Mouse (Mus musculus): ENCODE results near the gene Cntnap2. TPM values are rescaled to one million over a fixed set of nuclear protein-coding genes. Genes with fewer than 3 reads are reported as not detected.
"Not testable (repeated sequence)": the region's sequence is repeated elsewhere in the genome, so short reads cannot be mapped to it uniquely, and the experiment has no call there.

The Cntnap2 gene
- total RNA-seq, 1 experiment from 2014 or later = not detected

GRCm38 (mm10) chr6:47014886-47015586 lies 1955.9 kb downstream of the Cntnap2 start:
- ATAC-seq (replicated peaks; ENCODE audit: insufficient number of reproducible peaks, low FRiP score, low TSS enrichment, poor library complexity, severe bottlenecking) = no peak

GRCm38 (mm10) chr6:47026064-47026686 lies 1967.0 kb downstream of the Cntnap2 start:
- ATAC-seq (replicated peaks; ENCODE audit: insufficient number of reproducible peaks, low FRiP score, low TSS enrichment, poor library complexity, severe bottlenecking) = no peak

- ATAC-seq (replicated peaks; ENCODE audit: insufficient number of reproducible peaks, low FRiP score, low TSS enrichment, poor library complexity, severe bottlenecking) = no peak
Measured at GRCm38 (mm10) chr6:47031362-47031761, 1972.2 kb downstream of the Cntnap2 start.

- no peak for ATAC-seq (replicated peaks; ENCODE audit: insufficient number of reproducible peaks, low FRiP score, low TSS enrichment, poor library complexity, severe bottlenecking)
Measured at GRCm38 (mm10) chr6:47042602-47043001, 1983.4 kb downstream of the Cntnap2 start.

GRCm38 (mm10) chr6:47043586-47043985 lies 1984.4 kb downstream of the Cntnap2 start:
- ATAC-seq (replicated peaks; ENCODE audit: insufficient number of reproducible peaks, low FRiP score, low TSS enrichment, poor library complexity, severe bottlenecking) = no peak

- no peak for ATAC-seq (replicated peaks; ENCODE audit: insufficient number of reproducible peaks, low FRiP score, low TSS enrichment, poor library complexity, severe bottlenecking)
Measured at GRCm38 (mm10) chr6:47044385-47045200, 1985.4 kb downstream of the Cntnap2 start.

- no peak for ATAC-seq (replicated peaks; ENCODE audit: insufficient number of reproducible peaks, low FRiP score, low TSS enrichment, poor library complexity, severe bottlenecking)
Measured at GRCm38 (mm10) chr6:47049051-47049450, 1989.9 kb downstream of the Cntnap2 start.

- no peak for ATAC-seq (replicated peaks; ENCODE audit: insufficient number of reproducible peaks, low FRiP score, low TSS enrichment, poor library complexity, severe bottlenecking)
Measured at GRCm38 (mm10) chr6:47050319-47051222, 1991.4 kb downstream of the Cntnap2 start.

GRCm38 (mm10) chr6:47061341-47061740 lies 2002.2 kb downstream of the Cntnap2 start:
- ATAC-seq (replicated peaks; ENCODE audit: insufficient number of reproducible peaks, low FRiP score, low TSS enrichment, poor library complexity, severe bottlenecking) = no peak

- no peak for ATAC-seq (replicated peaks; ENCODE audit: insufficient number of reproducible peaks, low FRiP score, low TSS enrichment, poor library complexity, severe bottlenecking)
Measured at GRCm38 (mm10) chr6:47089998-47090397, 2030.8 kb downstream of the Cntnap2 start.

- no peak for ATAC-seq (replicated peaks; ENCODE audit: insufficient number of reproducible peaks, low FRiP score, low TSS enrichment, poor library complexity, severe bottlenecking)
Measured at GRCm38 (mm10) chr6:47104951-47105350, 2045.8 kb downstream of the Cntnap2 start.

- no peak for ATAC-seq (replicated peaks; ENCODE audit: insufficient number of reproducible peaks, low FRiP score, low TSS enrichment, poor library complexity, severe bottlenecking)
Measured at GRCm38 (mm10) chr6:47109582-47110220, 2050.5 kb downstream of the Cntnap2 start.

GRCm38 (mm10) chr6:47134063-47134462 lies 2074.9 kb downstream of the Cntnap2 start:
- ATAC-seq (replicated peaks; ENCODE audit: insufficient number of reproducible peaks, low FRiP score, low TSS enrichment, poor library complexity, severe bottlenecking) = not testable (repeated sequence)

- not testable (repeated sequence) for ATAC-seq (replicated peaks; ENCODE audit: insufficient number of reproducible peaks, low FRiP score, low TSS enrichment, poor library complexity, severe bottlenecking)
Measured at GRCm38 (mm10) chr6:47153018-47153417, 2093.9 kb downstream of the Cntnap2 start.

GRCm38 (mm10) chr6:47174580-47175294 lies 2115.6 kb downstream of the Cntnap2 start:
- not testable (repeated sequence) for ATAC-seq (replicated peaks; ENCODE audit: insufficient number of reproducible peaks, low FRiP score, low TSS enrichment, poor library complexity, severe bottlenecking)

GRCm38 (mm10) chr6:47175356-47176156 lies 2116.4 kb downstream of the Cntnap2 start:
- ATAC-seq (replicated peaks; ENCODE audit: insufficient number of reproducible peaks, low FRiP score, low TSS enrichment, poor library complexity, severe bottlenecking) = not testable (repeated sequence)

GRCm38 (mm10) chr6:47176157-47176555 lies 2117.0 kb downstream of the Cntnap2 start:
- not testable (repeated sequence) for ATAC-seq (replicated peaks; ENCODE audit: insufficient number of reproducible peaks, low FRiP score, low TSS enrichment, poor library complexity, severe bottlenecking)

Measured in monocyte, adult 5-6 weeks (primary cell).